Mouse (Mus musculus) ovary, postnatal 14 days (tissue): ENCODE measurements around the gene Aplf.
"Not testable (repeated sequence)": the region's sequence is repeated elsewhere in the genome, so short reads cannot be mapped to it uniquely, and the experiment has no call there.

ENCODE experiments used
- DNase-seq: peaks from one replicate; pipeline ENCODE4 v3.0.0; 2022; ENCODE audit warnings: low spot score

Aplf gene

GRCm38 (mm10) chr6:87671771-87672517 is at the start of gene Aplf:
Aplf (minus strand) TSS chr6:87672193.
- DNase-seq, result peak; percentile 66

- DNase-seq, result no peak
Observed at GRCm38 (mm10) chr6:87714091-87714490, 42.1 kb upstream of the Aplf start.

DNA sequence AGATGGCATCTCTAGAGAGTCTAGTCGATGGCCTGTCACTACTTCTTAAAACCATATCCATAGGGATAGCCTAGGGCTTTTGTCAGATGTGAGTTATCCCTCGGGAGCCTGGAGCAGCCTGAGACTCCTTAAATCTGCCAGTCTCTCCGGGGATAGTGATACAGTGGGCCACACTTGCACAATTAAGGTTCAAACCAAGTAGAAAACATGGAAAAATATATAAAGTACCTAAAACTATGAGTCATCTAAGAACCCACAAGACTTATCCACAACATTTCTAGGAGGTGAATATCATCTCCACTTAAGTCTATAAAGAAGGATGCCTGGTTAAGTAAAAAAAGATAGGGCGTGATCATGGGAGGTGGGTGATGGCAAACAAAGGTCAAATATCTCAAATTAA is 40.3 kb upstream of the Aplf start:
- no peak for DNase-seq

DNA sequence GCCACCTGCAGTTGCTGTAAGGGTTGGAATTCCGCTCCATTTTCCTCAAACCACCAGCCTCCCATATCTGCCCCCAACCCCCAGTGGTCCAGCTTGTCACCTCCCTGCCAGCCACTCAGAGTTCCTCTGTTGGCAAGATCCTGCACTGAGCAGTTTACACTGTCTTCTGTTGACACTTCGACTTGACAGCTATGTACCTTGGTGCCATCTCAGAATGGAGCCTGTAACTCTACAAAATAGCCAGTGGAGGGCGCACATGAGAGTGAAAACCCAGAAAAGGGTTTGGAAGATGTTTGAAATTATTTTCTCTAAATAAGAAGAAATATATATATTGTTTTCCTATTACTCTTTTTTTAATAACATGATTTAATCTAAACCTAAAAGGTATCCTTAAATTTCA is 34.3 kb upstream of the Aplf start:
- DNase-seq, result no peak

DNA sequence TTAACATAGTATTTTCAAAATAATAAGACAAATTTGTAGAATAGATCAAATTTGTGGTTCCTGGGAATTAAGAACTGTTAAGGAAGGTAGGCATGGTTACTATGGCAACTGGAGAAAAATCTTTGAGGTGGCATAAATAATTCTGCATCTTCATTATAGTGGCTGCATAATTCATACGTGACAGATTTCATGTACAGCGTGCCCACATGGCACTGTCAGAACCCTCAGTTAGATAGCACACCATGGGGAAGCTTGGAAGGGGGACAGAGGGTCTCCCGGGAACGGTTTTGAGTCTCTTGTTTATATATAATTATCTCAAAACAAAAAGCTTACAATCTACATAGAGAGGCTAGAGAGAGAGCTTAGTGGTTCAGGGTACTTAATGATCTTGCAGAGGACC is 24.6 kb upstream of the Aplf start:
- DNase-seq, result no peak

DNA sequence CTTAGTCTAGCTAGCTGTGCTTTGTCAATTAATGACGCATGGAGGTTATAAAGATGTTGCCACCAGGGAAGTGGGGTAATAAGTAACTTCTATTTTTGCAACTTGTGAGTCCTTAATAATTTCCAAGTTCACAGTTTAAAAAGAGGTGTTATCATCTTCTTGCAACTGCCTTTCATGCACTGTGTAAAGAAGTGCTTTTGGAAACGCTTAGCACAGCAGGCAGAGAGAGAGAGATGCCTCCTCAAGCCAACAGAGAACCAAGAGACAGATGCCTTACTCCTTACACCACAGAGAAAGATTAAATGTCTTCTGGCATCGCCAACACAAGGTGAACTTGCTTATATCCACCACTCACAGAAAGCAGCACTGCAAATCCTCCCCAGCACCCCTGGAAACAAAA is 24.0 kb upstream of the Aplf start:
- no peak for DNase-seq

- no peak for DNase-seq
Observed at GRCm38 (mm10) chr6:87680418-87680817, 8.4 kb upstream of the Aplf start.

DNA sequence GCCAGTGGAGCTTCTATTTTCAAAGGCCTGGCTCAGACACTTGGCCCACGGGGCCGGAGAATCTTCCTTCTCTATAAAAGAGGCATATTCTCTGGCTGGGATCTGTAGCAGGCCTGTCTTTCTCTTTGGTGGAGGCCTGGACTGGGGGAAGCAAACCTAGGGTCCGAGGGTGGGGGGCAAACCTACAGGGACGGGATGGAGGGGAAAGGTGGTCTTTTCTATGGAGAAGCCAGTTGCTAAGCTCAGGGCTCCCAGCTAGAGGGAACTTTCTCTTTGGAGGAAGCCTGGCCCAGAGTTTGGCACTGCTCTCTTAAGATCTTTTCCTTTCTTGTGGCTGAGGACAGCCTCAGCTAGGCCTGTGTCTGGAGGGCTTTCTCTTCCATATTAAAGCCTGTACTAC is 668 bp upstream of the Aplf start:
- DNase-seq, result no peak

GRCm38 (mm10) chr6:87671353-87671752 is 640 bp downstream of the Aplf start:
- no peak for DNase-seq

DNA sequence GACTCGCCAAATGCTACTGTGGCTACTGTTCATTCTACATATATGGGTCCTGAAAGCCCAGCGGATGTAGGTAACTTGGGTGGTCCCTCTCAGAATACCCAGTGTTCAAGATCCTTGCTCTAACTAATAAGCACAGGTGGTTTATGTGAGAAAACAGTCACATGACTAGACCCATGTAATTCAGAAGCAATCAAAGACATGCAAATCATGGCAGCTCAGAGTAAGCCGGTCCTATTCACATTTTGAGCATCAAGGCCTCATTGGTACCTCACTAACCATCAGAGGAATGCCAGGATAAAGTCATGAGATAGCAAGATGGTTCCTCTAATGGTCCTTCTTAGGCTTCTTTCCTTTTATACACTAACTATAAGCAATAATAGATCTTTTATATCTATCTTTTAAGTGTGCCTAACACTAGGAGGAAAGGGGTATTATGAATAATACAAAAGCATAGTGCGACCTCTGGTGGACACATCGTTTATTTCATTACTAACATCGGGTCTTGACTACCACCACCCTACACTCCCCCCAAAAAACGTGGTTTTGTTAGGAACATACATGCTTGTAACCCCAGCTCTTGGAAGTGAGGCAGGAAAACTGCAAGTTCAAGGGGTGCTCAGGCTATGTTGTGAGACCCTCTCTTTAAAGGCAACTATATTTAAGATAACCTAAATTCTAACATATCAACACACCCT is 2.0 kb downstream of the Aplf start:
- DNase-seq, result peak; percentile 51

DNA sequence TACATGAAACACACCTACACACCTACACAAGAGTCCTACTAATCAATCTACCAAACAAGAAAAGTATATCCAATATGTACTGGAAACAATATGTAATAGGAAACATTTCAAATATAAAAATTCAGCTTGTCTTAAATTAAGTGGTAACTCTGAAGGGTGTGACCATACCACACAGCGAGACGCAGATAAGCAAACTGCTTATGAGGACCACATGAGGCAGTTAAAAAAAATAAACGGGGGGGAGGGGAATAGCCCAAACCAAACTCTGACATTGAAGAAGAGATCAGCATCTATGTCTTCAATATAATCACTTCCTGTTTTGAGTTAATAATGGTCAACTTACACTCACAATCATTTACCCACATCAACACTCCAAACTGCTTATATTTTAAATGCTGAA is 3.3 kb downstream of the Aplf start:
- DNase-seq, result no peak

DNA sequence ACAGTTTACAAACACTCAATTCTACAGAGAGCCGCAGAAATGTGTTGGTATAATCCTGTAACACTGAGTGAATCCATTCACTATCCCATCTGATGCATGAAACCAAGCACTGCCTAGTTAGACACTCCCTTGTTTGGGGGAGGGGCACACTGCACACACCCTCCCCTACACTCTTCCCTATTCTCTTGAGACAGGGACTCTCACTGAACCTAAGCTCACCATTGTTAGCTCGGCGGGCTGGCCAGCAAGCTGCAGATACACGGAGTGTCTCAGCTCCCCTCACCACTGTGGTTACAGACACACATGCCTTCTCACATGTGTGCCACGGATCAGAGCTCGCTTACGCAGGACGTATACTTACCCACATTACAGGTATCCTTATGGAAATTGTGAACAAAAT is 4.2 kb downstream of the Aplf start:
- DNase-seq, result no peak

- DNase-seq, result no peak
Observed at GRCm38 (mm10) chr6:87663445-87663844, 8.5 kb downstream of the Aplf start.

DNA sequence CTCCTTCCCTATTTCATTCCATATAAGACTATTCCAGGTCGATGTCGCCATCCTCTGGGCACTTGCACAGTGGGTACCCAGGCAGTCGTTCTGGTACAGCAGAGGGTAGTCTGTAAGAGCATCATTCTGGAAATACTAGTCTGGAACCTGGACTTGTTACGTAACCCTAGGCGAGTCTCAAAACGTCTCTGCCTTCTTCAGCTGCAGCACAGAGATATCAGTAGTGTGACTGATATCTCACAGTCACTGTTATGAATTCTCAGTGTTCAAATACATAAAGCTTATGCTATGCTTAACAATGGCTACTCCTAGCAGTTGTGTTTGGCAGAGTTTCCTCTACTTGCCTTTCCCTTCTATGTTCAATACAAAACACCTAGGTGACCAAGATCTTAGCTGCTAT is 9.8 kb downstream of the Aplf start:
- DNase-seq, result no peak

DNA sequence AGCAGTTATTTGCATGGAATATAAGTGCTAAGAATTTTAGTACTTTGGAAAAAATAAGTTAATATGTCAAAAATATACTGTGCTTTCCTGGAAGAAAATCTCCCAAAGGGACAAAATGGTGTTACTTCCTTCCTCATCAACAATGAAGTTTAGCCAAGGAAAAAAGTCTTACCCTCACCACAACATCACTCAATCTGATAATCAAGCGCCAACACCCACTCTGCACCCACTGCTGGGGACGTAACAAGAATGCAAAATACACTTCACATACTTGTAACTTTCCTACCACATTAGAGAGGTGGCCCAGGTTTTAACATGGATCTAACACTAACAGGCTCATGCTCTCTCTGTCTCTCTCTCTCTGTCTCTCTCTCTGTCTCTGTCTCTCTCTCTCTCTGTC is 10.3 kb downstream of the Aplf start:
- DNase-seq, result no peak

- no peak for DNase-seq
Observed at GRCm38 (mm10) chr6:87658816-87659215, 13.2 kb downstream of the Aplf start.

- DNase-seq, result peak; percentile 33
Observed at GRCm38 (mm10) chr6:87653904-87654638, 17.9 kb downstream of the Aplf start.

DNA sequence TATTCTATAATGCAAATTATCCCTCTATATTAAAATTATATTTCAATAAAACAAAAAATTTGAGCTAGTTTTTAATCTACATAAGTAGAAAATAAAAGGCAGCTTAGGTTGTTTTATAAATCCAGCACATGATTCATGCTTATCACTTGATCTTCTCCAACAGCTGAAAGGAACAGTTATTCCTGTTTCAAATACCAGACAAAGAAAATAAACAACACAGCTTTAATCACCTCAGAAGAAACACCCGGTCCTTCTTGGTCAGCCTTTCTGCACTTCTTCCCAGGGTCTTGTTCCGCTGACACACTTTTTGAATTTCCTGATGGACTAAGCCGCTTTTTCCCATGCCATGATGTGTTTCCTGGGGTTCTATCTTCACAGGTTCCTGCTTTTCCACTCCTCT is 18.5 kb downstream of the Aplf start:
- DNase-seq, result no peak

DNA sequence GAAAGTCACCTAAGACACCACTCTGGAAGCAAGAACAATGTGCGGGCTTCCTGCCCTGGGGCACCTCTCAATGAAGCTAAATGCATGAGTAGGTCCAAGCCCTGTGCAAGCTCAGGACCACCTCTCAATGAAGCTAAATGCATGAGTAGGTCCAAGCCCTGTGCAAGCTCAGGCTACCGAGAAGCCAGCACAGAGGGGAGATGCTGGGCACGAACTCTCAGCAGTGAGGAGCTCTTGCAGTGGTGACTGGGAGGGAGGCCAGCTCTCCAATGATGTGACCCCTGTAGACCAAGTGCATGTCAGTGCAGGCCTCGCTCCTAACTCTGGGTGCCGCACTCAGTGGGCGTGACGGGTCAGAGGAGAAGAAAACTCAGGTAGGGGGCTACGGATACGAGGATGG is 19.3 kb downstream of the Aplf start:
- DNase-seq, result no peak

DNA sequence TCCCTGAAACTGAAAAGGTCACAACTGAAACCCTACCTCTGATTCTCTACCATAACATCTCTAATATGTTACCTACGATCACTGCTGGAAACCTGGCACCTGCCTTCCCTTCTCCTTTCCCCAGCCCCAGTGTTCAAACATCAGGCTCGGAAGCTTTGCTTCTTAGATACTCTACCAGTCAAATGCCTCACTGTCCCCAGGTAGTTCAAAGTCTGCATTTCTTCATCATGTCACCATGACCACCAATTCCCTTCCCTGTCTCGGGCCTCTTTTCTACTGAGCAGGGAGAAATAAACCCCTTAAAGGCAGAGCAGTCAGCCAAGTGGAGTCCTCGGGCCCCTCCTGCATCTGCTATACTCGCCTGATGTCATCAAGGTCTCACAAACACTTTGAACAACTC is 20.2 kb downstream of the Aplf start:
- DNase-seq, result no peak

GRCm38 (mm10) chr6:87638134-87638660 is 33.8 kb downstream of the Aplf start:
- DNase-seq, result no peak

- DNase-seq, result no peak
Observed at GRCm38 (mm10) chr6:87632176-87632575, 39.8 kb downstream of the Aplf start.

DNA sequence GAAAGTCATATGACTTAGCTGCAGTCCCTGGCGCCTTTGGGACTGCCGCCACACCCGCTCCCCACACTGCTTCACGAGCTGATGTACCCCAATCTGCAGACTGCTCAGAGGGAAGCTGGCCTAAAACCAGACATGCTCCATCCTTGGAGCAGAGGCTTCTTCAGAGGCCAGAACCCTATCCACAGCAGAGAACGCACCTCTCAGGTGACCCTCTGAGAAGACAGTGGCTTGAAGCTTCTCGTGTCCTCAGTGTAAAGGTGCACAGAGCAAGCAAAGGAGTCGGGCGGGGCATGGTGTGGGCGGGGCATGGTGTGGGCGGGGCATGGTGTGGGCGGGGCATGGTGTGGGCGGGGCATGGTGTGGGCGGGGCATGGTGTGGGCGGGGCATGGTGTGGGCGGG is 43.1 kb downstream of the Aplf start:
- not testable (repeated sequence) for DNase-seq
